Mouse (Mus musculus) limb, embryonic 12.5 days (tissue): ENCODE data around the gene Tmem8. TPM values are rescaled to one million over a fixed set of nuclear protein-coding genes. Genes with fewer than 3 reads are reported as not detected.

ENCODE experiments used
- ATAC-seq: fragments of 200-750 bp; cut with Nextera tagmentation; 2 replicates; pipeline ENCODE4 v1.8.0; 2017; ENCODE audit warnings: low read depth, moderate TSS enrichment; ENCODE audit not compliant: insufficient number of reproducible peaks, insufficient read depth, low FRiP score, low TSS enrichment
- H3K27ac ChIP-seq: fragments of 300-500 bp; sonication (generic); 2 replicates; pipeline ENCODE4 v1.5.1; 2016; ENCODE audit warnings: mild to moderate bottlenecking, moderate library complexity
- H3K27me3 ChIP-seq: fragments of 300-500 bp; sonication (generic); 2 replicates; pipeline ENCODE4 v1.6.1; 2016; ENCODE audit warnings: mild to moderate bottlenecking, moderate library complexity
- H3K36me3 ChIP-seq: fragments of 300-500 bp; sonication (generic); 2 replicates; pipeline ENCODE4 v1.6.1; 2016; ENCODE audit warnings: mild to moderate bottlenecking, moderate library complexity
- H3K4me1 ChIP-seq: fragments of 300-500 bp; sonication (generic); replicated peaks from 2 replicates; pipeline ENCODE4 v1.6.1; 2016
- H3K4me2 ChIP-seq: fragments of 300-500 bp; sonication (generic); 2 replicates; pipeline ENCODE4 v1.6.1; 2016; ENCODE audit warnings: mild to moderate bottlenecking, moderate library complexity
- H3K4me3 ChIP-seq: fragments of 300-500 bp; sonication (generic); replicated peaks from 2 replicates; pipeline ENCODE4 v1.5.1; 2016; ENCODE audit warnings: mild to moderate bottlenecking
- H3K9ac ChIP-seq: fragments of 300-500 bp; sonication (generic); replicated peaks from 2 replicates; pipeline ENCODE4 v1.6.1; 2016; ENCODE audit warnings: mild to moderate bottlenecking, moderate library complexity
- H3K9me3 ChIP-seq: fragments of 300-500 bp; sonication (generic); 2 replicates; pipeline ENCODE4 v1.6.1; 2016; ENCODE audit warnings: mild to moderate bottlenecking, moderate library complexity
- WGBS: fragments of 180-500 bp; shearing (Covaris S2); methylation state at CpG from one replicate; pipeline ENCODE4 v1.1.7; 2016; 5-methylcytosine and 5-hydroxymethylcytosine counted together
- polyA plus RNA-seq: library from polyadenylated mRNA; unstranded; fragments of >200 nt; fragmentation: Nextera tagmentation; extraction: Ambion mirVana; gene quantifications from 2 replicates; pipeline ENCODE4 v1.2.1, GENCODE M21; 2016

Tmem8 gene
- polyA plus RNA-seq, 1 experiment from 2014 or later = 0.87 TPM

DNA sequence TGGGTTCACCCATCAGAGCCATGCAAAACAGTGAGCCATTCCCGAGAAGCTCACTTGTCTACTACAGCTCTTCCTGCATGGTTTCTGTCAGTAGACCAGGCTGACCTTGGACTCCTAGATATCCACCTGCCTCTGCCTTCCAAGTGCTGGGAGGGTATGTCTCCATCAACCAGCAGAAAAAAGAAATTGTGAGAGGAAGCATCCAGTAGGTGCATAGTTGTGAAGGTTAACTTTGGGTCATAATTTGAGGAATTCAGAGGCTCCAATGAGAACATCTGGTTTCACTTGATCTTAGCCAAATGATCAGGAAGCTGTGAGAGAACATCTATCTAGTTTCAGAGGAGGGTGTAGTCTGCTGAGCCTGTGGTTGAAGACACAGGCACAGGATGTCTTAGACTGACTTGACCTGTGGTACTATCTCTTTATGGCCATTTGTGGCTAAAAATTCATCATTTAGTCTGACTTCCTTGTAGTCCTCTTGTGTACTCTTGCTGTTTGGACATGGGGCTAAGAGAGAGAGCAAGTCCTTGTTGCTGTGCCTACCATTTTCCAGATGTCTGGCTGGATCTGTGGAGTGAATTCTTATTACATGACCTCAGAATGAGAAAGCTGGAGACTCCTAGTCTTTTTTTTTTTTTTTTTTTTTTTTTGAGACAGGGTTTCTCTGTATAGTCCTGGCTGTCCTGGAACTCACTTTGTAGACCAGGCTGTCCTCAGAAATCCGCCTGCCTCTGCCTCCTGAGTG, 39.0 kb downstream of the Tmem8 start:
- 96% methylated on average over 2 of the region's 2 CpGs for WGBS
- ATAC-seq = no peak
- no peaks in the 10 kb centered on the region for H3K9me3 ChIP-seq
- H3K27me3 ChIP-seq = no peaks in the 10 kb centered on the region
- no peak overlapping the region for H3K27ac ChIP-seq
- no peak overlapping the region for H3K9ac ChIP-seq
- no peak overlapping the region for H3K4me3 ChIP-seq
- H3K4me1 ChIP-seq = no peaks in the 10 kb centered on the region
- no peak overlapping the region for H3K4me2 ChIP-seq
- peaks cover 80% of the 10 kb centered on the region for H3K36me3 ChIP-seq

- Histone ChIP-seq H3K36me3 (peaks cover 30% of the 10 kb centered on the region; the same call in 1 of the 2 replicates), H3K9me3 (no peaks in the 10 kb centered on the region), H3K4me3 (no peak overlapping the region), H3K9ac (no peak overlapping the region), H3K27ac (no peak overlapping the region), H3K27me3 (no peaks in the 10 kb centered on the region), H3K4me1 (no peaks in the 10 kb centered on the region), H3K4me2 (no peak overlapping the region)
- WGBS = 92% methylated on average over 1 of the region's 1 CpGs
- no peak for ATAC-seq
These were observed 49.6 kb downstream of the Tmem8 start for GRCm38 (mm10) chr17:26162736-26163135.

- no peak overlapping the region for H3K4me2 ChIP-seq
These were observed 54.9 kb downstream of the Tmem8 start for GRCm38 (mm10) chr17:26168039-26168438.

More at GRCm38 (mm10) chr17:26168039-26168438, 54.9 kb downstream of the Tmem8 start:
- H3K9me3 ChIP-seq = no peaks in the 10 kb centered on the region
- 90% methylated on average over 2 of the region's 2 CpGs for WGBS
- no peaks in the 10 kb centered on the region for H3K27me3 ChIP-seq
- no peak for ATAC-seq
- no peak overlapping the region for H3K27ac ChIP-seq
- H3K9ac ChIP-seq = no peak overlapping the region
- H3K4me3 ChIP-seq = no peak overlapping the region
- no peaks in the 10 kb centered on the region for H3K4me1 ChIP-seq
- H3K36me3 ChIP-seq = peaks cover 24% of the 10 kb centered on the region

Other genes starting within 250 kb of the Tmem8 start
- gene Mcrip2, start 244.5 kb upstream of the Tmem8 start, polyA plus RNA-seq = 8.5 and 9.9 TPM in 2 replicates
- gene Mettl26, start 238.2 kb upstream of the Tmem8 start, polyA plus RNA-seq = 56.1 and 60.1 TPM in 2 replicates
- 0.45 and 0.54 TPM in 2 replicates for gene Wfikkn1, start 232.4 kb upstream of the Tmem8 start, polyA plus RNA-seq
- 35.7 and 39.1 TPM in 2 replicates for gene Rab40c, start 193.6 kb upstream of the Tmem8 start, polyA plus RNA-seq
- gene Pigq, start 168.4 kb upstream of the Tmem8 start, polyA plus RNA-seq = 47.3 and 52.4 TPM in 2 replicates
- gene Nhlrc4, start 168.3 kb upstream of the Tmem8 start, polyA plus RNA-seq = 0.13 and 0.74 TPM in 2 replicates
- 0.10 and 0.27 TPM in 2 replicates for gene A930017K11Rik, start 160.7 kb upstream of the Tmem8 start, polyA plus RNA-seq
- 32.8 and 33.9 TPM in 2 replicates for gene Capn15, start 127.5 kb upstream of the Tmem8 start, polyA plus RNA-seq
- gene Rab11fip3, start 43.7 kb upstream of the Tmem8 start, polyA plus RNA-seq = 25.0 and 26.9 TPM in 2 replicates
- 29.4 and 31.7 TPM in 2 replicates for gene Decr2, start 23.0 kb upstream of the Tmem8 start, polyA plus RNA-seq
- 124 and 132 TPM in 2 replicates for gene Nme4, start 17.7 kb upstream of the Tmem8 start, polyA plus RNA-seq
- 203 and 218 TPM in 2 replicates for gene Mrpl28, start 10.2 kb downstream of the Tmem8 start, polyA plus RNA-seq
- gene Axin1, start 25.4 kb downstream of the Tmem8 start, polyA plus RNA-seq = 12.5 and 28.3 TPM in 2 replicates
- gene Pdia2, start 85.8 kb downstream of the Tmem8 start, polyA plus RNA-seq = 0.13 and 0.17 TPM in 2 replicates
- gene Rgs11, start 89.7 kb downstream of the Tmem8 start, polyA plus RNA-seq = 4.7 and 5.3 TPM in 2 replicates
- gene Arhgdig, start 94.5 kb downstream of the Tmem8 start, polyA plus RNA-seq = 4.9 and 5.6 TPM in 2 replicates
- 36.4 and 36.6 TPM in 2 replicates for gene Fam234a, start 130.9 kb downstream of the Tmem8 start, polyA plus RNA-seq
- gene Luc7l, start 139.6 kb downstream of the Tmem8 start, polyA plus RNA-seq = 155 and 164 TPM in 2 replicates